Mouse (Mus musculus): ENCODE measurements around the gene Olig2.

Gene Olig2

GRCm38 (mm10) chr16:91225233-91226037 is at the start of gene Olig2:
Olig2 (plus strand) TSS chr16:91225457.
- no peak for DNase-seq (ENCODE audit: low read depth, low spot score)

- no peak for DNase-seq (ENCODE audit: low read depth, low spot score)
Observed at GRCm38 (mm10) chr16:91175892-91176291, 49.4 kb upstream of the Olig2 start.

- DNase-seq (ENCODE audit: low read depth, low spot score): no peak
Observed at GRCm38 (mm10) chr16:91187046-91187445, 38.2 kb upstream of the Olig2 start.

GRCm38 (mm10) chr16:91187662-91188061 is 37.6 kb upstream of the Olig2 start:
- DNase-seq (ENCODE audit: low read depth, low spot score): no peak

GRCm38 (mm10) chr16:91188304-91188703 is 37.0 kb upstream of the Olig2 start:
- DNase-seq (ENCODE audit: low read depth, low spot score): no peak

GRCm38 (mm10) chr16:91191233-91191632 is 34.0 kb upstream of the Olig2 start:
- no peak for DNase-seq (ENCODE audit: low read depth, low spot score)

- no peak for DNase-seq (ENCODE audit: low read depth, low spot score)
Observed at GRCm38 (mm10) chr16:91191663-91192237, 33.5 kb upstream of the Olig2 start.

GRCm38 (mm10) chr16:91192672-91193354 is 32.4 kb upstream of the Olig2 start:
- DNase-seq (ENCODE audit: low read depth, low spot score): no peak

GRCm38 (mm10) chr16:91199815-91200214 is 25.4 kb upstream of the Olig2 start:
- no peak for DNase-seq (ENCODE audit: low read depth, low spot score)

- no peak for DNase-seq (ENCODE audit: low read depth, low spot score)
Observed at GRCm38 (mm10) chr16:91202989-91203388, 22.3 kb upstream of the Olig2 start.

- DNase-seq (ENCODE audit: low read depth, low spot score): no peak
Observed at GRCm38 (mm10) chr16:91206371-91206770, 18.9 kb upstream of the Olig2 start.

GRCm38 (mm10) chr16:91217077-91217476 is 8.2 kb upstream of the Olig2 start:
- DNase-seq (ENCODE audit: low read depth, low spot score): no peak

GRCm38 (mm10) chr16:91217948-91218347 is 7.3 kb upstream of the Olig2 start:
- DNase-seq (ENCODE audit: low read depth, low spot score): no peak

- no peak for DNase-seq (ENCODE audit: low read depth, low spot score)
Observed at GRCm38 (mm10) chr16:91219246-91219645, 6.0 kb upstream of the Olig2 start.

- DNase-seq (ENCODE audit: low read depth, low spot score): no peak
Observed at GRCm38 (mm10) chr16:91222171-91222642, 3.0 kb upstream of the Olig2 start.

- DNase-seq (ENCODE audit: low read depth, low spot score): no peak
Observed at GRCm38 (mm10) chr16:91222643-91223271, 2.5 kb upstream of the Olig2 start.

- no peak for DNase-seq (ENCODE audit: low read depth, low spot score)
Observed at GRCm38 (mm10) chr16:91223327-91224067, 1.8 kb upstream of the Olig2 start.

GRCm38 (mm10) chr16:91224068-91224402 is 1.2 kb upstream of the Olig2 start:
- no peak for DNase-seq (ENCODE audit: low read depth, low spot score)

- DNase-seq (ENCODE audit: low read depth, low spot score): no peak
Observed at GRCm38 (mm10) chr16:91224481-91225232, 600 bp upstream of the Olig2 start.

- no peak for DNase-seq (ENCODE audit: low read depth, low spot score)
Observed at GRCm38 (mm10) chr16:91226038-91226882, 1.0 kb downstream of the Olig2 start.

Data from embryo, embryonic 11.5 days (tissue).